Mouse (Mus musculus) olfactory bulb, adult 2 months (tissue): ENCODE data around the gene Pcdh18.

Experiments used
- CTCF ChIP-seq: fragments of 200-500 bp; IDR thresholded peaks from 2 replicates; pipeline ENCODE4 v1.5.1; 2012; ENCODE audit warnings: low read depth, mild to moderate bottlenecking, low read length, moderate library complexity; ENCODE audit not compliant: insufficient read depth
- POLR2A ChIP-seq: fragments of 200-500 bp; IDR thresholded peaks from 2 replicates; pipeline ENCODE4 v1.6.1; 2012; ENCODE audit warnings: mild to moderate bottlenecking, low read depth, low read length, moderate library complexity; ENCODE audit not compliant: insufficient read depth

DNA sequence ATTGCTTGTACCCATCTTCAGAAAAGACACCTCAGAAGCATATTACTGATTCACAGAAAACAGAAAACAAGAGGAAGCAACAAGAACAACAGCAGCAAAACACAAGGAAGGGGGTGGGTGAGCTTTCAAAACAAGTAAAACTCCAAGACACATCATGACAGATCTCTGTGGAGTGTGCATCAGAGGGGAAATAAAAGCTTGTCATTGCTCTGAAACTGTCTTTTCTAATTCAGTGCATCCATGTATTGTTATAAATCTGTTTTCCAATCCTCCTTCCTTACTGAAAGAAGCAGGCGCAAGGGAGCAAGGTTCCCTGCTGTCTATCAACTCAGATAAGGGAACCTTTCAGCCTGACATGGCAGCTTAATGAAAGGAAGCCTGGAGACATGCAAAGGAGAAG, 48.4 kb upstream of the Pcdh18 start:
- TF ChIP-seq CTCF, result no peak
- TF ChIP-seq POLR2A, result no peak
